Mouse (Mus musculus) heart, postnatal 0 days (tissue): ENCODE data around the gene Atp6v0c. TPM values are rescaled to one million over a fixed set of nuclear protein-coding genes. Genes with fewer than 3 reads are reported as not detected.

Experiments used
- ATAC-seq: fragments of 200-750 bp; cut with Nextera tagmentation; 2 replicates; pipeline ENCODE4 v1.8.0; 2017; ENCODE audit warnings: low read depth, moderate number of reproducible peaks, moderate library complexity; ENCODE audit not compliant: insufficient read depth
- DNase-seq: peaks from one replicate; pipeline ENCODE4 v3.0.0-alpha.2; 2016; ENCODE audit warnings: low spot score
- H3K27ac ChIP-seq: fragments of 300-500 bp; sonication (generic); 2 replicates; pipeline ENCODE4 v1.5.1; 2014; ENCODE audit warnings: low read depth, mild to moderate bottlenecking
- H3K27me3 ChIP-seq: fragments of 300-500 bp; sonication (generic); 2 replicates; pipeline ENCODE4 v1.6.1; 2014; ENCODE audit warnings: low read length, mixed read lengths; ENCODE audit not compliant: control insufficient read depth, insufficient read depth
- H3K36me3 ChIP-seq: fragments of 300-500 bp; sonication (generic); replicated peaks from 2 replicates; pipeline ENCODE4 v1.6.1; 2014; ENCODE audit warnings: low read length, mixed read lengths; ENCODE audit not compliant: control insufficient read depth, insufficient read depth
- H3K4me1 ChIP-seq: fragments of 300-500 bp; sonication (generic); 2 replicates; pipeline ENCODE4 v1.6.1; 2014; ENCODE audit warnings: antibody characterized with exemption; ENCODE audit not compliant: control insufficient read depth, insufficient read depth
- H3K4me2 ChIP-seq: fragments of 300-500 bp; sonication (generic); 2 replicates; pipeline ENCODE4 v1.6.1; 2014; ENCODE audit warnings: low read depth, mild to moderate bottlenecking, low read length, moderate library complexity
- H3K4me3 ChIP-seq: fragments of 300-500 bp; sonication (generic); 2 replicates; pipeline ENCODE4 v1.5.1; 2014; ENCODE audit warnings: low read depth, low read length
- H3K9ac ChIP-seq: fragments of 300-500 bp; sonication (generic); replicated peaks from 2 replicates; pipeline ENCODE4 v1.6.1; 2014; ENCODE audit warnings: low read depth, low read length, mixed read lengths
- H3K9me3 ChIP-seq: fragments of 300-500 bp; sonication (generic); replicated peaks from 2 replicates; pipeline ENCODE4 v1.6.1; 2016; ENCODE audit warnings: low read length; ENCODE audit not compliant: control insufficient read depth
- CTCF ChIP-seq: IDR thresholded peaks from 2 replicates; pipeline ENCODE4 v1.5.1; 2016; ENCODE audit warnings: antibody characterized with exemption, control low read depth, low read depth
- EP300 ChIP-seq: IDR thresholded peaks from 2 replicates; pipeline ENCODE4 v1.6.1; 2016; ENCODE audit warnings: antibody characterized with exemption, low read depth
- WGBS: fragments of 180-500 bp; shearing (Covaris S2); extraction: QIAGEN DNeasy Blood & Tissue Kit; methylation state at CpG from one replicate; pipeline ENCODE4 v1.1.7; 2014; 5-methylcytosine and 5-hydroxymethylcytosine counted together
- polyA plus RNA-seq: library from polyadenylated mRNA; unstranded; fragments of >200 nt; fragmentation: Nextera tagmentation; extraction: Ambion mirVana; gene quantifications from 2 replicates; pipeline ENCODE4 v1.2.1, GENCODE M21; 2015
- total RNA-seq: library from RNA; depleted of rRNA; stranded (reverse); fragments of >200 nt; gene quantifications from 2 replicates; pipeline ENCODE4 v1.2.3, GENCODE M21; 2014; ENCODE audit warnings: low replicate concordance

Gene Atp6v0c
- total and polyA plus RNA-seq, 2 experiments from 2014 or later: 238 to 570 TPM

DNA sequence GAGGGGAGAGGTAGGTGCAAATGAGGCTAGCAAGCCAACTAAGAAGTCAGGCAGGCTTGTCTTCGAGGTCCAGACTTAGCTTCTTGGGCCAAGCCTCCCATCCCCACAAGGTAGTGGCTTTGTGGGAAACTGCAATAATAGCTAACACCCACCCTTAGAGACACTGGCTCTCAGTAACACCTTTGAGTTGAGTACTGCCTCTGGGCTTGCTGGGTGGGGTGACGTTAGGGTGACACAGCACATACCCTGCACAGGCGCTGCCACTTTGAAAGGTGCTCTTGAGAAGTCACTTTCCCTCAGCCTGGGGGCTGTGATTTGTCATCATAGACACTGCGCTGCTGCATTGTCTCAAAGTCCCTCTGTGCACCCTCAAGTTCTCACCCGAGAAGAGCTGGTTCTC, 24.3 kb upstream of the Atp6v0c start:
- no peaks in the 10 kb centered on the region; the same call in 1 of the 2 replicates for H3K36me3 ChIP-seq
- WGBS: 66% methylated on average over 5 of the region's 5 CpGs
- peaks cover 15% of the 10 kb centered on the region; the same call in 1 of the 2 replicates for H3K4me1 ChIP-seq
- no peak for TF ChIP-seq EP300
- TF ChIP-seq CTCF: no peak
- no peak overlapping the region for H3K4me3 ChIP-seq
- H3K27me3 ChIP-seq: no peaks in the 10 kb centered on the region
- ATAC-seq (no peak), DNase-seq (no peak)
- H3K4me2 ChIP-seq: no peak overlapping the region
- H3K9me3 ChIP-seq: no peaks in the 10 kb centered on the region
- H3K27ac ChIP-seq: no peak overlapping the region
- H3K9ac ChIP-seq: no peak overlapping the region

DNA sequence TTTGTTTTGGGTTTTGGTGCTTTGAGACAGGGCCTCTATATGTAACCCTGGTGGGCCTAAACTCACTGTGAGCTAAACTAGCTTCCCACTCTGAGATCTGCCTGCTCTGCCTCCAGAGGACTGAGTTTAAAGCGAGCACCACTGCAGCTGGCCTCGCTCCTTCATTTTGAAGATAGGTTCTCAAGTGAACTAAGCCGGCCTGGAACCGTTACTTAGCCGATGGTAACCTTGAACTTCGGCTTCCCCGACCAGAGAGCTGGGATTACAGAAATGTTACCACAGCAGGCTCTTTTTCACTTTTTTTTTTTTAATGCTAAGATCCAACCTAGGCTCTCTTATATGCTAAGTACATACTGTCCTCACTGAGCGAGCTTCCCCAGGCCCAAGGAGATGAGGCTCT, 23.8 kb upstream of the Atp6v0c start:
- Histone ChIP-seq H3K27ac (no peak overlapping the region), H3K9ac (no peak overlapping the region), H3K9me3 (no peaks in the 10 kb centered on the region), H3K27me3 (no peaks in the 10 kb centered on the region), H3K4me1 (peaks cover 15% of the 10 kb centered on the region; the same call in 1 of the 2 replicates), H3K36me3 (no peaks in the 10 kb centered on the region; the same call in 1 of the 2 replicates), H3K4me3 (no peak overlapping the region), H3K4me2 (no peak overlapping the region)
- TF ChIP-seq EP300 (no peak), CTCF (no peak)
- WGBS: 88% methylated on average over 8 of the region's 8 CpGs
- no peak for DNase-seq
- no peak for ATAC-seq

DNA sequence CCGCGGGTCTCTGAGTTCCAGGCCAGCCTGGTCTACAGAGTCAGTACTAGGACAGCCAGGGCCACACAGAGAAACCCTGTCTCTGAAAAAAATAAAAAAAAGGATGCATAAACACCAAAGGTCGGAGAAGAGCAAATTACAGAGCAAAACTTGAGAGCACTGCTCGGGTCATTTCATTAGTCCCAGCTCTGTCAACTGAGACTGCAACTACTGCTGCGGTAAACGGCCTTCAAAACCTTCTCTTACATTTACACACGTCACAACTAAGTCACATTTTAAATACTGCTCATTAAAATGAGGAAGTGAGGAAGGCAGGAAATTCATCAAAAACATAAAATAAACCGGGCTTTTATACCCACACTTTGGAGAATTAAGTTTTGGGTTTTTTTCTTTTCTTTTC, 23.3 kb upstream of the Atp6v0c start:
- Histone ChIP-seq H3K27me3 (no peaks in the 10 kb centered on the region), H3K9me3 (no peaks in the 10 kb centered on the region), H3K4me1 (peaks cover 15% of the 10 kb centered on the region; the same call in 1 of the 2 replicates), H3K27ac (no peak overlapping the region), H3K9ac (no peak overlapping the region), H3K36me3 (peaks cover 2% of the 10 kb centered on the region; the same call in 1 of the 2 replicates), H3K4me3 (no peak overlapping the region), H3K4me2 (no peak overlapping the region)
- TF ChIP-seq CTCF (no peak), EP300 (no peak)
- 80% methylated on average over 8 of the region's 8 CpGs for WGBS
- DNase-seq (no peak), ATAC-seq (no peak)

DNA sequence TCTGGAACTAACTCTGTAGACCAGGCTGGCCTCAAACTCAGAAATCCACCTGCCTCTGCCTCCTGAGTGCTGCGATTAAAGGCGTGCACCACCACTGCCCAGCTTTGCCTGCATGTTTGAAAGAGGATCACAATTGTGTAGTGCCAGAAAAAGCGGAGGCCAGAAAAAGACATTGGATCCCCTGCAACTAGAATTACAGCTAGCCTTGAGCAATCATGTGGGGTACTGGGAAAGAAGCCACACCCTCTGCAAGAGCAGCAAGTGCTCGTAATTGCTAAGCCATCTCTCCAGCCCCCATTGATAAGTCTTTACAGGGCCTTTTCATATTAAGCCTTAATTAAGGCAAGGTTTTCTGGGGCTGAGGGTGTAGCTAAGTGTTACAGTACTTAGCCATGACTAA, 22.0 kb upstream of the Atp6v0c start:
- 76% methylated on average over 4 of the region's 4 CpGs for WGBS
- Histone ChIP-seq H3K36me3 (peaks cover 4% of the 10 kb centered on the region; the same call in 1 of the 2 replicates), H3K4me3 (no peak overlapping the region), H3K27me3 (no peaks in the 10 kb centered on the region), H3K4me2 (no peak overlapping the region), H3K4me1 (0 out of 2 replicates have a peak, but pooled peaks cover 9% of the 10 kb centered on the region), H3K9ac (no peak overlapping the region), H3K27ac (no peak overlapping the region; the same call in 1 of the 2 replicates), H3K9me3 (no peaks in the 10 kb centered on the region)
- ATAC-seq (no peak), DNase-seq (no peak)
- no peak for TF ChIP-seq EP300
- no peak for TF ChIP-seq CTCF

DNA sequence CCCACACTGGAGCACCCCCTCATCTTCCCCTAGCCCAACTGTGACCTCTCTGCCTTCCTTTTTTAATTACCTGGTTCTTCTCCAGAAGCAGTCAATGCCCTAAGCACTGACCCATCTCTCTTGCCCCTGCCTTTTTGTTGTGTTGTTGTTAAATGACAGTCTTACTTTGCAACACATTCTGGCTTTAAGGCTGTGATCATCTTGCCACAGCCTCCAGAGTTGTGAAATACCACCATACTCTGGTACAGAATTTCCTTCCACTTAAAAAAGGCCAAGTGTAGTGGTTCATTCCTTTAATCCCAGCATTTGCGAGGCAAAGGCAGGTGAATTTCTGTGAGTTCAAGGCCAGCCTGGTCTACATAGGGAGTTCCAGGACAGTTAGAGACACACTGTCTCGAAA, 21.4 kb upstream of the Atp6v0c start:
- 77% methylated on average over 2 of the region's 2 CpGs for WGBS
- Histone ChIP-seq H3K4me1 (0 out of 2 replicates have a peak, but pooled peaks cover 6% of the 10 kb centered on the region), H3K9ac (no peak overlapping the region), H3K9me3 (no peaks in the 10 kb centered on the region), H3K4me2 (no peak overlapping the region), H3K27ac (no peak overlapping the region), H3K27me3 (no peaks in the 10 kb centered on the region), H3K4me3 (no peak overlapping the region), H3K36me3 (peaks cover 4% of the 10 kb centered on the region; the same call in 1 of the 2 replicates)
- ATAC-seq (no peak), DNase-seq (no peak)
- TF ChIP-seq EP300 (no peak), CTCF (no peak)

DNA sequence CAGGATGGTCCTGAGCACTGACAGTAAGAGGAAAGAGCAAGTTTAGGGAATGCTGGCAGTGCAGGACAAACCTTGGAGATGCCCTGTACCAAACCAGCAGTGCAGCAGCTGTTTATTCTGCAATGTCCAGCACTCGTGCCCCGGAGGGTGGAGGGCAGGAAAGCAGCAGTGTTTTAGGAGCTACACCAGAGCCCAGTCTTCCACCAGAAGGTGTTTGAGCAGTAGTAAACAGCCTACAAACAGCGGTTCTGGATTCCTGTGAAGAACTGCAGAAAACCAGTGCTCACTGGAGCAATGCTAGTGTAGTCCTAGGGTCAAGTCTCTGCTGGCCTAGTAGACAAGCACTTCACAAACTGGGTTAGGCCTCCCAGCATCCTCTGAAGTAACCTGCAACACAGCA, 4.8 kb upstream of the Atp6v0c start:
- no peak overlapping the region for H3K27ac ChIP-seq
- no peaks in the 10 kb centered on the region for H3K27me3 ChIP-seq
- peaks cover 4% of the 10 kb centered on the region; the same call in 1 of the 2 replicates for H3K4me1 ChIP-seq
- no peak overlapping the region for H3K4me2 ChIP-seq
- no peaks in the 10 kb centered on the region for H3K9me3 ChIP-seq
- 78% methylated on average over 3 of the region's 3 CpGs for WGBS
- H3K9ac ChIP-seq: no peak overlapping the region
- ATAC-seq: no peak
- TF ChIP-seq CTCF (no peak), EP300 (no peak)
- no peaks in the 10 kb centered on the region for H3K36me3 ChIP-seq
- no peak overlapping the region for H3K4me3 ChIP-seq
- no peak for DNase-seq
